Mouse (Mus musculus): Measurements from ENCODE around the gene Mefv.
"Not testable (repeated sequence)": the region's sequence is repeated elsewhere in the genome, so short reads cannot be mapped to it uniquely, and the experiment has no call there.

Gene Mefv

DNA sequence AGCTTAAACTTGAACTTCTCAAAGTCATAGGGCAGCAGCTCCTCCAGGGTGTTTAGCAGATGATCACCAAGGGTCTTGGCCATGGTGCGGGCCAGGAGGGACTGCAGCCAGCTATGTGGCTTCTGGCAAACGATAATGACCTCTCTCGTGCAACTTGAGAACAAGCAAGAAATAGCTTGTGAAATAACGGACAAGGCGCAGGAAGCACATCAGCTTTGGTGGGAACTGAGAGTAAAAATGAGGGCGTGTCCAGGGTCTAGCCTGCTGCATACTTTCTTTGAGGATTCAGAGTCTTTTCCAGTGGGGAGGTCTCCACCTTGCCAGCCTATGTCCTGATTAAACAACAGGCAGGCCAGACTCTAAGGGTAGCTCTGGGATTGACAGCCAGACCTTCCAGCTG lies at the start of gene Mefv:
Gene Mefv, minus strand, starts transcription at position 118 of the 400 bp plus-strand sequence.
- Histone ChIP-seq H3K36me3 (ENCODE audit: control insufficient read depth, insufficient read depth, low read length, poor library complexity, severe bottlenecking) (no peaks in the 10 kb centered on the region), H3K27me3 (ENCODE audit: control insufficient read depth, insufficient read depth, low read length, poor library complexity, severe bottlenecking) (no peaks in the 10 kb centered on the region)
- no peak for DNase-seq (ENCODE audit: low read depth, low spot score)

DNA sequence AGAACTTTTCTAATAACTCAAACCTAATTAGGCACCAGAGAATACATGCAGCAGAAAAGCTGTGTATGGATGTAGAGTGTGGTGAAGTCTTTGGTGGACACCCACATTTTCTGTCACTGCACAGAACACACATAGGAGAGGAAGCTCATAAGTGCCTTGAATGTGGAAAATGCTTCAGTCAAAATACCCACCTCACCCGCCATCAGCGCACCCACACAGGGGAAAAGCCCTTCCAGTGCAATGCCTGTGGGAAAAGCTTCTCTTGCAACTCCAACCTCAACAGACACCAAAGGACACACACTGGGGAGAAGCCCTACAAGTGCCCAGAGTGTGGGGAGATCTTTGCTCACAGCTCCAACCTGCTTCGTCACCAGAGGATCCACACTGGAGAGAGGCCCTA lies 31.1 kb upstream of the Mefv start:
- peaks cover 29% of the 10 kb centered on the region for H3K36me3 ChIP-seq (ENCODE audit: control insufficient read depth, insufficient read depth, low read length, poor library complexity, severe bottlenecking)
- H3K27me3 ChIP-seq (ENCODE audit: control insufficient read depth, insufficient read depth, low read length, poor library complexity, severe bottlenecking): no peaks in the 10 kb centered on the region
- no peak for DNase-seq (ENCODE audit: low read depth, low spot score)

DNA sequence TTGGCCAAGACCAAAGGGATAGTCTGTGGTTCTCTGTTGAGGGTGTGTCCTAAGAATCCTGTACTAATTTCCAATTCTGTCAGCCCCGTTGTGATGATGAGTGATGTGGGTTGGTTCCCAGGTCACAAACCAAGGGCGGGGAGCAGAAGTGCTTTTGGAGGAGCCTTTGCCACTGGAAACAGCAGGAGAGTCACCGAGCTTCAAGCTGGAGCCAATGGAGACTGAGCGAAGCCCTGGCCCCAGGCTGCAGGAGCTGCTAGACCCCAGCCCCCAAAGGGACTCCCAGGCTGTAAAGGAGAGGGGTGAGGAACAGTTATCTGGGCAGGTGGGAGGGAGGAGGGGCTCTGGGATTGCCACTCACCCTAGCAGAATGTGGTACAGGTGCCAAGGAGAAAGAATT lies 27.8 kb upstream of the Mefv start:
- Histone ChIP-seq H3K36me3 (ENCODE audit: control insufficient read depth, insufficient read depth, low read length, poor library complexity, severe bottlenecking) (peaks cover 27% of the 10 kb centered on the region), H3K27me3 (ENCODE audit: control insufficient read depth, insufficient read depth, low read length, poor library complexity, severe bottlenecking) (no peaks in the 10 kb centered on the region)
- DNase-seq (ENCODE audit: low read depth, low spot score): no peak

DNA sequence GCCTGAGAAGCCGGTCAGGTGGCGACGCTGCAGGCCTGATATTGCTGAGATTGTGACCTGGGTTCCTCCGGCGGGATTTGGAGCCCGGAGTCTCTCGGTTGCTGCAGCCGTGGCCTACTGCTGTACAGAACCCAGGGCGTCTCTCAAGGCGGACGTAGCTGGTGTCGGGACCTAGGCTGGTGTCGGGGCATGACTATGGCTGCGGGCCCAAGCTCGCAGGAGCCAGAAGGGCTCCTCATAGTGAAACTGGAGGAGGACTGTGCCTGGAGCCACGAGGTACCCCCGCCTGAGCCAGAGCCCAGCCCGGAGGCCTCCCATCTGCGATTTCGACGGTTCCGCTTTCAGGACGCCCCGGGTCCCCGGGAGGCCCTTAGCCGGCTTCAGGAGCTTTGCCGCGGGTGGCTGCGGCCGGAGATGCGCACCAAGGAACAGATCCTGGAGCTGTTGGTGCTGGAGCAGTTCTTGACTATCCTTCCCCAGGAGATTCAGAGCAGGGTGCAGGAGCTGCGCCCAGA lies 26.3 kb upstream of the Mefv start:
- no peaks in the 10 kb centered on the region for H3K27me3 ChIP-seq (ENCODE audit: control insufficient read depth, insufficient read depth, low read length, poor library complexity, severe bottlenecking)
- peaks cover 17% of the 10 kb centered on the region for H3K36me3 ChIP-seq (ENCODE audit: control insufficient read depth, insufficient read depth, low read length, poor library complexity, severe bottlenecking)
- no peak for DNase-seq (ENCODE audit: low read depth, low spot score)

DNA sequence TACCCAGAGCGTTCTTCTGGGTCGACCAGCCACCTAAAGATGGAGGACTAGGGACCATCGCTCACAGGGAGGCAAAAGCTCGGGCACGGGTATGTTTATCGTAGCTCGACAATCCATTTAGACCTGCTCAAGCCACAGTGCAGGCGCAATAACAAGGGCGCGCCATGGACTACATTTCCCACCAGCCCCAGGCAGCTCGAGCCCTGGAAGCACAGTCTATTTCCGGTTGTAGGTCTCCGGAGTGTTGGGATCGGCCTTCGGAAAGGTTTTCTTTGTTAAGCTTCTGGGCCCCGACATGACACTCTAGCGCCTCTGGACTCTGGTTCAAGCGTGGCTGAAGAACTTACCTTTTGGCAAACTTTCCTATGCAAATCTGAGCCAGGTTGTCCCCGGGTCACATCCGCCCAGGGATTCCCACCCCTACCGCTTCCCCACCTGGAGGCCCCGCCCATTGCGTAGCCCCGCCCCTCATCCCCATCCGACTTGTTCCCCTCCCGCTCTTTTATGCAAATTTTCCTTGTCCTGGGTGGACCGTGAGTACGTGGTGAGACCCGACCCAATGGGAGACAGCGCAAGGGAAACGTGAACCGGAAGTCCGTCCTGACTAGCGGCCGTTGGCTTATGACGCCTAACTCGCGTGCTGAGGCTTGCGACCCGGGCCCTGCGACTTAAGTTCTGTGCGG lies 25.7 kb upstream of the Mefv start, which contains the start of gene Zfp263:
Gene Zfp263, plus strand, starts transcription at position 591 of the 683 bp plus-strand sequence.
- H3K36me3 ChIP-seq (ENCODE audit: control insufficient read depth, insufficient read depth, low read length, poor library complexity, severe bottlenecking): peaks cover 11% of the 10 kb centered on the region
- DNase-seq (ENCODE audit: low read depth, low spot score): peak; percentile 99
- no peaks in the 10 kb centered on the region for H3K27me3 ChIP-seq (ENCODE audit: control insufficient read depth, insufficient read depth, low read length, poor library complexity, severe bottlenecking)

DNA sequence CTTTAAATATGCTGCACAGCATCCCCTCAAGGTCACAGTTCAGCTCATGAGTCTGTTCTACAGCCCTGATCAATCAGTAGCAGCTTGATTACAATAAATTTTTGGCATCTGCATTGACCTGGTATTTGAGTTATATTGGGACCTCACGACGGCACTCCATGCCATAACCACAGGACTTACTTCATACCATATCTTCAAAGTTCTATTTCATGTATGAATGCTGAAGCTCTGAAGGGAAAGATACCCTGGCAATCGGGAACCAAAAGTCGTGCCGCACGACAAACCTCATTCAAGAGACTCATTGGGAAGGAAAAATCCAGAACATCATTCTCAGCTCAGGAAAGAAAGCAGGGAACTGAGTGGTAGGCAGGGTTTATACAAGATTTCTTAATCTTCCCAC lies 24.6 kb upstream of the Mefv start:
- Histone ChIP-seq H3K27me3 (ENCODE audit: control insufficient read depth, insufficient read depth, low read length, poor library complexity, severe bottlenecking) (no peaks in the 10 kb centered on the region), H3K36me3 (ENCODE audit: control insufficient read depth, insufficient read depth, low read length, poor library complexity, severe bottlenecking) (0 out of 2 replicates have a peak, but pooled peaks cover 4% of the 10 kb centered on the region)
- DNase-seq (ENCODE audit: low read depth, low spot score): no peak

DNA sequence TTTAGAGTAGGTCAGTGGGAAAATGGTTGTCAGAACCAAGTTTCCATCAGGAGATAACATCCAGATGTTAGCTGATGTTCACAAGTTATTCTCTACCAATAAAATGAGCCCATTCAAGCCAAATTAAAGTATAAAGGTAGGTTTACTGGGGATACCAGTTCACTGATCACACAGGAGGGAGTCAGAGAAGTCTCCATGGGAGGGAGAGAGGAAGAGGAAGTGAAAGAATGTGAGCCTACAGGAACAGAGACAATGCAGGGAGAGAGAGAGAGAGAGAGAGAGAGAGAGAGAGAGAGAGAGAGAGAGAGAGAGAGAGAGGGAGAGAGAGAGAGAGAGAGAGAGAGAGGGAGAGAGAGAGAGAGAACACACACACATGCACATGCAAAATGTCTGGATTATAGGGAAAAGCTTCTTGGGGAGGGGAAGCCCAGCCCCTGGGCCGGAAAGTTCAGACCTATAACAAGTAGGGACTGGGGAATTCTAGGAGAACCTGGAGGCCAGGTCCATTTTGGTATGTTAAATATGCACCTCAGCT lies 15.4 kb upstream of the Mefv start:
- Histone ChIP-seq H3K36me3 (ENCODE audit: control insufficient read depth, insufficient read depth, low read length, poor library complexity, severe bottlenecking) (no peaks in the 10 kb centered on the region), H3K27me3 (ENCODE audit: control insufficient read depth, insufficient read depth, low read length, poor library complexity, severe bottlenecking) (no peaks in the 10 kb centered on the region)
- no peak for DNase-seq (ENCODE audit: low read depth, low spot score)

DNA sequence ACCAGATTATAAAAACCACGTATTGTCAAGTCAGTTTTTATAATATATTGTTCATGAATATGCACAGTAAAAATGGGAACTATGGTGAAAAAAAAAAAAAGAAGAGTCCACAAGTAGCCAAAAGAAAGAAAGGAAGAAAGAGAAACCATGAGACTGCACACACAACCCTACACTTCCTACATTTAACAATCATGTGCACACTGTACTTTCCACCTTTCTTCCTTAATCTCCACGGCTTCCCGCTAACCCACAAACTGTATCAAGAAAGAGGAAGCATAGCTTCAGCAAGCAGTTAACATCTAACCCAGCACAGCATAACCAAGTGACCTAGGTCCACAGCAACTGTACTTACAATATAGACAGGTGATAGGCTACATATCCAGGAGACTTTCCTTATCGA lies 14.7 kb upstream of the Mefv start:
- Histone ChIP-seq H3K36me3 (ENCODE audit: control insufficient read depth, insufficient read depth, low read length, poor library complexity, severe bottlenecking) (no peaks in the 10 kb centered on the region), H3K27me3 (ENCODE audit: control insufficient read depth, insufficient read depth, low read length, poor library complexity, severe bottlenecking) (no peaks in the 10 kb centered on the region)
- peak; percentile 21 for DNase-seq (ENCODE audit: low read depth, low spot score)

DNA sequence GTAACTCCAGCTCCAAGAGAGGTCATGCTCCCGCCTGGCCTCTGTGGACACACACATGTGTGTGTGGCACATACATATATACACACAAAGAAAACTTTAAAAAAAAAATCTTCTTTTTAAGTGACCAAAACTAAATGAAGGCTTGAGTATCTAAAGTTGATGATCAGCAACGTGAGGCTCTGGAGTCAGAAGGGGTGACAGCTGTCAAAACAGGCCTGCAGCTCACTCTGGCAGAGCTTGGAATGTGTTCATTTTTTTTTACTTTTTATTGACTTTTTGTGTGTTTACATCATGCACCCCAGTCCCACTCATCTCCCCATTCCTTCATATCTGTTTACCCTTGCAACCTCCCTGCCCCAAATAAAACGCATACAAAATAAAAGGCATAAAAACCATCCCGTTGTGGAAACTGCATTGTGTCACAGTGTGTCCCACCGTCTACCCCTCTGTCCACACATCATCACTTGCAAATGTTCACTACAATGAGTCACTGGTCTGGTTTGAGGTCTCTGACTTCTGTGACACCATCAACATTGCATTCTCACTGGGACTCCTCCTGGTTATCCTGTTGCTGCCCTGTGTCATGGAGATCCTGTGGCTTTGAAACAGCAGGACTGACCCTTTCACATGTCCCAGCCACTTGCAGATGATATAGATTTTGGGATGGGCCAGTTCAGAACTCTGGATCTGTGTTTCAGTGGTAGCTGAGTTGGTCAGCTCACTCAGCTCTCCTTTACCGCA lies 10.3 kb upstream of the Mefv start:
- H3K27me3 ChIP-seq (ENCODE audit: control insufficient read depth, insufficient read depth, low read length, poor library complexity, severe bottlenecking): no peaks in the 10 kb centered on the region
- H3K36me3 ChIP-seq (ENCODE audit: control insufficient read depth, insufficient read depth, low read length, poor library complexity, severe bottlenecking): no peaks in the 10 kb centered on the region
- DNase-seq (ENCODE audit: low read depth, low spot score): no peak

DNA sequence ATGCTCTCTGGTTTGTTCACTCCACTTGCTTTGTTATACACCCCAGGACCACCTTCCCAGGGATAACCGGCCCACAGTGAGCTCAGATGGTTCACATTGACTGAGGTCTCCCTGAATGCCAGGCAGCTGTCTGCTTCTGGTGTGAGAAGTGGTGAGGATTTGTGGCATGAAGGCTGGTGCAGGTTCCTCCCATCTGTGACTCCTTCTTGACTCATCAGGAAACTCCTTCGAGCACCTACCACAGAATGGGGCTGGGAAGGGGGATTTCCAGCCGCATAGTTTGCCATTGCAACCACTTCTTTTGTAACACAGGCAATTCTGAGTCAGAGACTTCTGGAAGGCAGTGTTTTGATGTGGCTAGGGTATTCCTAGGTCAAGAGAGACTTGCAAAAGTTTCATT lies 5.3 kb upstream of the Mefv start:
- Histone ChIP-seq H3K27me3 (ENCODE audit: control insufficient read depth, insufficient read depth, low read length, poor library complexity, severe bottlenecking) (no peaks in the 10 kb centered on the region), H3K36me3 (ENCODE audit: control insufficient read depth, insufficient read depth, low read length, poor library complexity, severe bottlenecking) (no peaks in the 10 kb centered on the region)
- DNase-seq (ENCODE audit: low read depth, low spot score): peak; percentile 13

DNA sequence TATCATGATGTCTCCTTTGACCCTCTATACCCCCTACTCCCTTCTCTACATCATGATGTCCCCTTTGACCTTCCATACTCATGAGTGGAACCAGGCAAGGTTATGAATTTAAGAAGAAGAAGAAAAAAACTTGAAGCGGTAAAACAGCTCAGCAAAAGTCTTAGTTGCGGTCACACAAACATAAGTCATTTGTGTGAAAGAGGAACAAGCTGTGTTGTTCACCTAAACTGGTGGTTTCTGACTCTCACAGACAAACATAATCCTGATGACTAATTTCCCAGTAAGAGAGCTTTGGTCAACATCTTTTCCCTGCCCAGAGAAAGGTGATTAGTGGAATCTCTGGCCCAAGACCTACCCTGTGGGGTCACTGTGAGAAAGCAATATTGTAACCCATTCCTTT lies 3.2 kb downstream of the Mefv start:
- Histone ChIP-seq H3K27me3 (ENCODE audit: control insufficient read depth, insufficient read depth, low read length, poor library complexity, severe bottlenecking) (no peaks in the 10 kb centered on the region), H3K36me3 (ENCODE audit: control insufficient read depth, insufficient read depth, low read length, poor library complexity, severe bottlenecking) (no peaks in the 10 kb centered on the region)
- peak; percentile 7 for DNase-seq (ENCODE audit: low read depth, low spot score)

DNA sequence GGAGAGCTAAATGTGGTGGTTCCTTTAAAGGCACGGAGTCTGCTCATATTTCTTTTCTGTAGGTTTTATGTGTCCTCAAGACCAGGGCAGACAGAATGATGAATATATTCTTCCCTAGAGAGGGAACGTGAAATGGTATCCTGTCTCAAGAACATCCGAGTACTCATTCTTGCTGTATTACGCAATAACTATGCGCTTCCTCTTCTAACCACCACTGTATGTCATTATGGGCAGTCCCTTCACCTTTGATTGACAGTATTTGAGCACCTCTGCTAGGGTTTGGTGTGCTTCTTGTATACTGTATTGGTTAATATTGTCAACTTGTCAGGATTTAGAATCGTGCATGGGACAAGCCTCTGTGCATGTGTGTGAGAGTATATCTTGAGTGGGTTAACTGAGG lies 11.2 kb downstream of the Mefv start:
- no peak for DNase-seq (ENCODE audit: low read depth, low spot score)
- Histone ChIP-seq H3K36me3 (ENCODE audit: control insufficient read depth, insufficient read depth, low read length, poor library complexity, severe bottlenecking) (no peaks in the 10 kb centered on the region), H3K27me3 (ENCODE audit: control insufficient read depth, insufficient read depth, low read length, poor library complexity, severe bottlenecking) (no peaks in the 10 kb centered on the region)

DNA sequence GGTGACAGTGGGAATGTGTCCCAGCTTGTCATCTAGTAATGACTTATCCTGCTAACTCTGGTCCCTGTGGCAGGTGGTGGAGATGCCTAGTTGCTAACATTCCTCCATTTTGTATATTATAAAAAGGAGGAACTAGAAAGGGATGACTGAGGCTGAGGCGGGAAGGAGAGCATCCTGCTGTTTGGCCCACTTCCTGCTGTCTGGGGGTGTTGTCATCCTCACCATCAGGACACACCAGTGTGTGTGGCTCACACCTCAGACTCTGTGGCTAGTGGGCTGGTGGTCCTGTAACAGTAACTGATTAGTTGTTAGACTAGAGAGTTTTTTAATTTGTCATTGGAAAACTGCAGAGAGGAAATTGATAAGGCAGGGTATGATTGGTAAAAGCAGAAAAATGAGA lies 17.0 kb downstream of the Mefv start:
- H3K36me3 ChIP-seq (ENCODE audit: control insufficient read depth, insufficient read depth, low read length, poor library complexity, severe bottlenecking): no peaks in the 10 kb centered on the region
- H3K27me3 ChIP-seq (ENCODE audit: control insufficient read depth, insufficient read depth, low read length, poor library complexity, severe bottlenecking): no peaks in the 10 kb centered on the region
- DNase-seq (ENCODE audit: low read depth, low spot score): no peak

DNA sequence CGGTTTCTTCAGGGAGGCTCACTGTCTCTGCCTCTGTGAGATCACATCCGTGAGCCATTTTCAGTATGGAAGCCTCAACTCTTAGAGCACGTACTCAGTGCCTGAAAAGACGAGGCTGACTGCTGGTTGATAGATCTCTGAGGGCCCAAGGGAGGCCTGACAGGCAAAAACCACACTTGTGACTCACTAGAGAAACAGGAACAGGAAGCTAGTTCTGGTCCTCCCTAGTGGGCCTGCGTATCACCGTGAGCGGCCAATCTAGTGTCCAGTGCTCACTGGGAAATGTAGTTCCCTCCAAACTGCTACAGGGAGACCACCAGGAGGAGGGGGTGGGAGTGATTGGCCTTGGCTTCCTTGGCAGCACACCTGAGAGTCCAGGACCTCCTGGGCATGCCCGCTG lies 18.6 kb downstream of the Mefv start:
- Histone ChIP-seq H3K36me3 (ENCODE audit: control insufficient read depth, insufficient read depth, low read length, poor library complexity, severe bottlenecking) (no peaks in the 10 kb centered on the region), H3K27me3 (ENCODE audit: control insufficient read depth, insufficient read depth, low read length, poor library complexity, severe bottlenecking) (no peaks in the 10 kb centered on the region)
- DNase-seq (ENCODE audit: low read depth, low spot score): peak; percentile 65

DNA sequence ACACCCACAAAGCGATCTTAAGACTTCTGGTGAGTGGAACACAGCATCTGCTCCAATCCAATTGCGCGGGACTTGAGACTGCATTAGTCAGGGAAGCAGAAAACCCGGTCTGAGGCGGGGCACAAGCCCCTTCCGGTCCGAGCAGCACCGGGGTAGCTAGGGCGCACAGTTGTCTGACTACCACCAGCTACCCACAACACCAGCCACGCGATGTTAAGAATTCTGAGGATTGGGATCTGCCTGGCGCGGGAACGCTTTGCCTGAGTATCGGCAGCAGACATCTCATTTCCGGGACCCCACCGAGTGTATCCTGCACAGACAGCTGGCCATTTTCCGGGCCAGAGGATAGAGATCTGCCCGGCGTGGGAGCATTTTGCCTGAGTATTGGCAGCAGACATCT lies 28.3 kb downstream of the Mefv start:
- not testable (repeated sequence) for H3K27me3 ChIP-seq (ENCODE audit: control insufficient read depth, insufficient read depth, low read length, poor library complexity, severe bottlenecking); DNase-seq (ENCODE audit: low read depth, low spot score); H3K36me3 ChIP-seq (ENCODE audit: control insufficient read depth, insufficient read depth, low read length, poor library complexity, severe bottlenecking)

All from splenic B cell, adult 2 months (primary cell).